Mouse (Mus musculus): Measurements from ENCODE around the gene Ttc29. TPM values are rescaled to one million over a fixed set of nuclear protein-coding genes. Genes with fewer than 3 reads are reported as not detected.

Ttc29 gene
- polyA plus RNA-seq, 1 experiment from 2014 or later, result not detected

- H3K4me2 ChIP-seq, result peak overlapping the region; percentile 47
Observed at GRCm38 (mm10) chr8:78438121-78438520, 225.0 kb downstream of the Ttc29 start.

GRCm38 (mm10) chr8:78442781-78443180, 229.7 kb downstream of the Ttc29 start:
- Histone ChIP-seq H3K9ac (no peak overlapping the region), H3K27me3 (peaks cover 71% of the 10 kb centered on the region), H3K4me2 (no peak overlapping the region), H3K36me3 (no peaks in the 10 kb centered on the region), H3K4me3 (replicated peaks) (no peak overlapping the region), H3K4me1 (peaks cover 4% of the 10 kb centered on the region), H3K9me3 (replicated peaks) (no peaks in the 10 kb centered on the region), H3K27ac (no peak overlapping the region)
- ATAC-seq (replicated peaks; ENCODE audit: low FRiP score), result no peak
- 78% methylated on average over 1 of the region's 1 CpGs for WGBS

More at GRCm38 (mm10) chr8:78438121-78438520, 225.0 kb downstream of the Ttc29 start:
- ATAC-seq (replicated peaks; ENCODE audit: low FRiP score), result peak; percentile 17; the same call in 1 of the 2 replicates
- peaks cover 97% of the 10 kb centered on the region for H3K27me3 ChIP-seq
- no peaks in the 10 kb centered on the region for H3K9me3 ChIP-seq (replicated peaks)
- H3K36me3 ChIP-seq, result no peaks in the 10 kb centered on the region
- under 1% methylated on average over 18 of the region's 18 CpGs for WGBS
- peak overlapping the region; percentile 21 for H3K4me3 ChIP-seq (replicated peaks)
- no peak overlapping the region for H3K9ac ChIP-seq
- H3K27ac ChIP-seq, result no peak overlapping the region
- H3K4me1 ChIP-seq, result peaks cover 31% of the 10 kb centered on the region

Other genes with a start within 250 kb of the Ttc29 start
- gene Pou4f2, start 223.3 kb downstream of the Ttc29 start, polyA plus RNA-seq (2015; fragmentation: Nextera tagmentation; extraction: Ambion mirVana), result not detected in 2 replicates

Measured in kidney, embryonic 15.5 days (tissue).